Mouse (Mus musculus): ENCODE data around the gene Kcp. TPM values are rescaled to one million over a fixed set of nuclear protein-coding genes. Genes with fewer than 3 reads are reported as not detected.

Kcp gene
- polyA plus RNA-seq, 1 experiment from 2014 or later = 13.7 TPM

DNA sequence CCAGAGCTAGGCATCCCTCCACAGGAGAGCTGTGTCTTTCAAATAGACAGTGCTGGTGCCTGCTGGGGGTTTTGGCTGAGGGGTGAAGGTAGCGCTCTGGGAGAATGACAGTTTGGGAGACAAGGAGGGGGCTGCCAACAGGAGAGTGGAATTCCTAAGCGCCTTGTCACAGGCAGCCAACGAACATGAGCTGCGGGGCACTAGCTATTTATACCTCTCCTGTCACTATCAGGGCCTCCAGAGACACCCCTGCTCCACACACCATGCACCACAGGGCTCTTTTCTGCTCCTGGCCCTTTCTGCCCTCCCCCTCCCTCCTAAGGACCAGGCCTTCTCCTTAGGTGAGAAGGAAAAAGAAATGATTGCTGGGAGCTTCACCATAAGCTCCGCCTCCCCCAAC lies 76.3 kb downstream of the Kcp start:
- Histone ChIP-seq H3K27me3 (replicated peaks) (peaks cover 12% of the 10 kb centered on the region), H3K4me3 (replicated peaks) (no peak overlapping the region), H3K4me2 (replicated peaks) (no peak overlapping the region), H3K27ac (no peak overlapping the region), H3K4me1 (replicated peaks) (peaks cover 18% of the 10 kb centered on the region), H3K36me3 (no peaks in the 10 kb centered on the region), H3K9me3 (no peaks in the 10 kb centered on the region), H3K9ac (no peak overlapping the region)
- ATAC-seq = no peak
- WGBS = 44% methylated on average over 5 of the region's 5 CpGs

DNA sequence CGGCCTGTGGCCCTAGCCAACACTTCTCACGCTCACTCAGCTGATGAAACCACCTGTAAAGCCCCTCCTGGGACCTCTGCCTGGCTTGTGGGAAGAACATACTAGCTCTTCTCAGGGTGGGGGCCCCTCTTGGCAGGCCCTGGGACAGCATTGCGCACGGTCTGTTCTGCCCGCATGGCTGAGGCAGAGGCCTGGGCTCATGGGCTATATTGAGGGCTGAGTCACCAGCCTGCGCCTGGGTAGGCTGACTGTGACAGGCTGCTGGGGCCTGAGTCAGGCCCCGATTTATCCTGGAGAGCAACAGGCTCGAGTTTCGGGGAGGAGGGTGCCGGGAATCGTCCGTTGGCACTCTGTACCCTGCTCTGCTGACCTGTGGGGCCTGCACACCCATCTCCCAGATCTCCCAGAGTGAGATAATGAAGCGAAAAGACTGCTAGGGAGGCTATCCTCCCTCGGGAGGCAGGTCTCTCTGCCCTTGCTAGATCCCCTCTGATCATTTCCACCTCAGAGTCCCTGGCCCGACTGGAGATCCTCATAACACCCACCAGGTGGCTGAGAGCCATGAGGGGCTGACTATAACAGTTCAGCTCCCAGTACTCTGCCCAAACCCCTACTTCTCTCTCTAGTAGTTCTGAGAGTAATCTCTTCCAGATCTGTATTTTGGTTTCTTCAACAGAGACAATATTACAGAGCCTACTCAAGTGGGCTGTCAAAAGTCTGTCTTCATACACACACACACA lies 76.9 kb downstream of the Kcp start:
- 59% methylated on average over 15 of the region's 15 CpGs for WGBS
- H3K4me3 ChIP-seq (replicated peaks) = no peak overlapping the region
- H3K4me2 ChIP-seq (replicated peaks) = no peak overlapping the region
- no peaks in the 10 kb centered on the region for H3K36me3 ChIP-seq
- H3K27ac ChIP-seq = no peak overlapping the region
- no peak for ATAC-seq
- peaks cover 12% of the 10 kb centered on the region for H3K27me3 ChIP-seq (replicated peaks)
- peaks cover 13% of the 10 kb centered on the region for H3K4me1 ChIP-seq (replicated peaks)
- no peak overlapping the region for H3K9ac ChIP-seq
- H3K9me3 ChIP-seq = no peaks in the 10 kb centered on the region

DNA sequence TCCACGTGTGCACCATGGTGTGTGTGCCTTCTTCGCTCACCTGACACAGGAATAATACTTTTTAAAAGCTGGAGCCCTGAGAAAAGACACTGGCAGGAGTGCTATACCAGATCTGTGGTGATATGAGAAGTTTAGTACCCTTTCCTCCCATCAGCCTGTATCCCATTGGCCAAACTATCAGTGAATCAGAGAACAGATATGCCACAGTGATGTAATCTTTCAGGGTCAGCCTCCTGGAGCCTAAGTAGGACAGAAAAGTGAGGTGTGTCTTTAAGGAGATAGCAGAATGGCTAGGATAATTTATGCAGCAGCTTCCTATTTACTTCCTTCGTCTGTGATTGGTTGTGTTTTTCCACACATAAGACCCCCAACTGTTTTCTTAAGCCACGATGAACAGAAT lies 79.6 kb downstream of the Kcp start:
- H3K36me3 ChIP-seq = no peaks in the 10 kb centered on the region
- no peaks in the 10 kb centered on the region for H3K9me3 ChIP-seq
- peaks cover 6% of the 10 kb centered on the region for H3K4me1 ChIP-seq (replicated peaks)
- ATAC-seq = no peak
- no peak overlapping the region for H3K9ac ChIP-seq
- no peak overlapping the region for H3K4me3 ChIP-seq (replicated peaks)
- peaks cover 4% of the 10 kb centered on the region for H3K27me3 ChIP-seq (replicated peaks)
- H3K27ac ChIP-seq = no peak overlapping the region
- H3K4me2 ChIP-seq (replicated peaks) = no peak overlapping the region
- 64% methylated on average over 4 of the region's 4 CpGs for WGBS

DNA sequence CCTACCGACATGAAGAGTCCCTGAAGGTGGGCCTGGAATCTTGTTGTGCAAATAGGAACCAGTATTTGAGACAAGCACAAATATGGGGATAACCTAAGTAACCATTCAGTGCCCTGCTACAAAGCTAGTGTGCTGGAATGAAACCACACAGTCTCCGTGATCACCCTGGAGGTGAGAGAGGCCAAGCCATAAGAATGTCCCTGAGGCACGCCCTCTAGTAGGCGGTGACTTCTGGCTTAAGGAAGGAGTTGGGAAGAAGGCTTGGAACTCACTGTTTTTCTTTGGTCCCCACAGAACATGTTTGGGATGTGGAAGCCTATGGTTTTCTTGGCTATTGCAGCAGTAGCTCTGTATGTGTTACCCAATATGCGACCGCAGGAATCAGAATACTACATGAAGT lies 81.4 kb downstream of the Kcp start:
- WGBS = 63% methylated on average over 6 of the region's 6 CpGs
- H3K4me1 ChIP-seq (replicated peaks) = no peaks in the 10 kb centered on the region
- H3K27me3 ChIP-seq (replicated peaks) = no peaks in the 10 kb centered on the region
- no peaks in the 10 kb centered on the region for H3K9me3 ChIP-seq
- H3K36me3 ChIP-seq = no peaks in the 10 kb centered on the region
- no peak overlapping the region for H3K27ac ChIP-seq
- H3K4me3 ChIP-seq (replicated peaks) = no peak overlapping the region
- no peak overlapping the region for H3K4me2 ChIP-seq (replicated peaks)
- no peak for ATAC-seq
- no peak overlapping the region for H3K9ac ChIP-seq

DNA sequence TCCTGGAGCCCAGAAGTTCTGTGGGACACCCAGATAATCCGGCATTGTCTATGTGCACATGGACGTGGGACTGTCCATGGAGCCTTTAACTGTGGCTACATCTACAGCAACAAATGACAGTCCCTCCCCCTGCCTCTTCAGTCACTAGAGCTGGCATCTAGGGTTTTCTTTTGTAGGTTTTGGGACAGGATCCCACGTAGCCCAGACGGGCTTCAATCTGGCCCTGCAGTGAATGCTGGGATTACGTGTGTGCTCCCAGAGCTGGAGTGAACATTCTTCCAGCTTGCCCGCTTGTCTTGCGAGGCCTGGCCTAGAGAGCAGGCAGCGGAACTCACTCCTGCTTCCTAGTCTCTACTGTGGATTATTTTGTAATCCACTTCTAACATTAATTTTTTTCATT lies 82.6 kb downstream of the Kcp start:
- Histone ChIP-seq H3K4me3 (replicated peaks) (no peak overlapping the region), H3K27me3 (replicated peaks) (no peaks in the 10 kb centered on the region), H3K9me3 (no peaks in the 10 kb centered on the region), H3K4me2 (replicated peaks) (no peak overlapping the region), H3K36me3 (no peaks in the 10 kb centered on the region), H3K4me1 (replicated peaks) (no peaks in the 10 kb centered on the region), H3K27ac (no peak overlapping the region), H3K9ac (no peak overlapping the region)
- 90% methylated on average over 8 of the region's 8 CpGs for WGBS
- no peak for ATAC-seq

Other genes starting within 250 kb of the Kcp start
- 32.4 and 34.6 TPM in 2 replicates for gene Hilpda, start 235.5 kb downstream of the Kcp start, polyA plus RNA-seq (2015; fragmentation: Nextera tagmentation; extraction: Ambion mirVana)
- gene Fam71f2, start 228.4 kb downstream of the Kcp start, polyA plus RNA-seq (2015; fragmentation: Nextera tagmentation; extraction: Ambion mirVana) = 0.24 and 0.39 TPM in 2 replicates
- gene Fam71f1, start 188.8 kb downstream of the Kcp start, polyA plus RNA-seq (2015; fragmentation: Nextera tagmentation; extraction: Ambion mirVana) = not detected in 2 replicates
- gene Calu, start 159.9 kb downstream of the Kcp start, polyA plus RNA-seq (2015; fragmentation: Nextera tagmentation; extraction: Ambion mirVana) = 289 and 306 TPM in 2 replicates
- 0.29 and 0.53 TPM in 2 replicates for gene Opn1sw, start 119.5 kb downstream of the Kcp start, polyA plus RNA-seq (2015; fragmentation: Nextera tagmentation; extraction: Ambion mirVana)
- 7.4 and 7.7 TPM in 2 replicates for gene Ccdc136, start 111.6 kb downstream of the Kcp start, polyA plus RNA-seq (2015; fragmentation: Nextera tagmentation; extraction: Ambion mirVana)
- 9.7 and 10.1 TPM in 2 replicates for gene Flnc, start 74.7 kb downstream of the Kcp start, polyA plus RNA-seq (2015; fragmentation: Nextera tagmentation; extraction: Ambion mirVana)
- gene Atp6v1f, start 40.2 kb downstream of the Kcp start, polyA plus RNA-seq (2015; fragmentation: Nextera tagmentation; extraction: Ambion mirVana) = 294 and 331 TPM in 2 replicates
- gene Atp6v1fnb, start 36.5 kb downstream of the Kcp start, polyA plus RNA-seq (2015; fragmentation: Nextera tagmentation; extraction: Ambion mirVana) = 0.24 TPM in 1 of 2 replicates, not detected in the other
- 6.7 and 7.1 TPM in 2 replicates for gene Irf5, start 18.7 kb upstream of the Kcp start, polyA plus RNA-seq (2015; fragmentation: Nextera tagmentation; extraction: Ambion mirVana)
- 72.6 and 78.8 TPM in 2 replicates for gene Tnpo3, start 101.9 kb upstream of the Kcp start, polyA plus RNA-seq (2015; fragmentation: Nextera tagmentation; extraction: Ambion mirVana)
- 5.2 and 6.8 TPM in 2 replicates for gene Tspan33, start 186.3 kb upstream of the Kcp start, polyA plus RNA-seq (2015; fragmentation: Nextera tagmentation; extraction: Ambion mirVana)
- 29.4 and 30.1 TPM in 2 replicates for gene Smo, start 227.6 kb upstream of the Kcp start, polyA plus RNA-seq (2015; fragmentation: Nextera tagmentation; extraction: Ambion mirVana)